Mouse (Mus musculus) neural tube, embryonic 11.5 days (tissue): ENCODE data around the gene Olfr433. TPM values are rescaled to one million over a fixed set of nuclear protein-coding genes. Genes with fewer than 3 reads are reported as not detected.
"Not testable (repeated sequence)": the region's sequence is repeated elsewhere in the genome, so short reads cannot be mapped to it uniquely, and the experiment has no call there.

Experiments used
- ATAC-seq: fragments of 200-750 bp; cut with Nextera tagmentation; 2 replicates; pipeline ENCODE4 v1.8.0; 2017; ENCODE audit warnings: moderate number of reproducible peaks, mild to moderate bottlenecking, moderate TSS enrichment, moderate library complexity; ENCODE audit not compliant: insufficient read depth, low FRiP score, low TSS enrichment
- DNase-seq: peaks from one replicate; pipeline ENCODE4 v3.0.0-alpha.2; 2015; ENCODE audit warnings: low spot score
- H3K27ac ChIP-seq: fragments of 300-500 bp; sonication (generic); 2 replicates; pipeline ENCODE4 v1.5.1; 2014; ENCODE audit warnings: low read depth, mild to moderate bottlenecking, low read length
- H3K27me3 ChIP-seq: fragments of 300-500 bp; sonication (generic); 2 replicates; pipeline ENCODE4 v1.6.1; 2014; ENCODE audit warnings: mild to moderate bottlenecking, low read length, mixed read lengths; ENCODE audit not compliant: control insufficient read depth, insufficient read depth
- H3K36me3 ChIP-seq: fragments of 300-500 bp; sonication (generic); 2 replicates; pipeline ENCODE4 v1.6.1; 2014; ENCODE audit warnings: mild to moderate bottlenecking, low read length, moderate library complexity, mixed read lengths; ENCODE audit not compliant: control insufficient read depth, insufficient read depth
- H3K4me1 ChIP-seq: fragments of 300-500 bp; sonication (generic); 2 replicates; pipeline ENCODE4 v1.6.1; 2014; ENCODE audit warnings: low read length, mixed read lengths; ENCODE audit not compliant: control insufficient read depth, insufficient read depth
- H3K4me2 ChIP-seq: fragments of 300-500 bp; sonication (generic); 2 replicates; pipeline ENCODE4 v1.6.1; 2014; ENCODE audit warnings: low read depth, mild to moderate bottlenecking, moderate library complexity
- H3K4me3 ChIP-seq: fragments of 300-500 bp; sonication (generic); 2 replicates; pipeline ENCODE4 v1.5.1; 2014; ENCODE audit warnings: low read depth, low read length
- H3K9ac ChIP-seq: fragments of 300-500 bp; sonication (generic); 2 replicates; pipeline ENCODE4 v1.6.1; 2014; ENCODE audit warnings: mild to moderate bottlenecking, low read length
- H3K9me3 ChIP-seq: fragments of 300-500 bp; sonication (generic); 2 replicates; pipeline ENCODE4 v1.6.1; 2016; ENCODE audit warnings: low read length; ENCODE audit not compliant: control insufficient read depth
- WGBS: fragments of 180-500 bp; shearing (Covaris S2); extraction: QIAGEN DNeasy Blood & Tissue Kit; methylation state at CpG from one replicate; pipeline ENCODE4 v1.1.7; 2014; 5-methylcytosine and 5-hydroxymethylcytosine counted together
- polyA plus RNA-seq: library from polyadenylated mRNA; unstranded; fragments of >200 nt; fragmentation: Nextera tagmentation; extraction: Ambion mirVana; gene quantifications from 2 replicates; pipeline ENCODE4 v1.2.1, GENCODE M21; 2014

Gene Olfr433
- polyA plus RNA-seq, 1 experiment from 2014 or later = not detected

DNA sequence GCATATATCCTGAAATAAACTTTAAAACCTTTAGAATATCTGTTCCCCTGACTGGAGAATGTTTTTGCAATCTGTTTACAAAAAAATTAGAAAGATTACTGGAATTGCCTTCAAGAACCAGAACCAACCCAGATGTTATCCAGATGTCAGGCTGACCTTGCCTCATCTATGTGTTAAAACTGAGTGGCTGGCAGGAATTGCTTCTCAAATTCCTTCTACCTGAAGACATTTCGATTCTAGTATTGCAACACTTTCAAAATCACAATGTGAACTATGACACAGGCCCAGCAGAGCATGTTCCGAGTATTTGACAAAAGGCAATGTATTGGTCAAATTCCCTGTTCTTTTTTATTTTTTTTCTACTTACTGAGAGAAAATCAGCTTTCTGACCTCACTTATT lies 3.9 kb downstream of the Olfr433 start:
- WGBS = 78% methylated on average over 2 of the region's 2 CpGs

GRCm38 (mm10) chr1:174048227-174048626 lies 7.7 kb downstream of the Olfr433 start:
- not testable (repeated sequence) for ATAC-seq, H3K4me3 ChIP-seq, H3K36me3 ChIP-seq, DNase-seq, H3K4me1 ChIP-seq, H3K27ac ChIP-seq, H3K27me3 ChIP-seq, H3K9ac ChIP-seq, H3K9me3 ChIP-seq, H3K4me2 ChIP-seq
- WGBS = 86% methylated on average over 6 of the region's 6 CpGs

More for the DNA sequence above, 3.9 kb downstream of the Olfr433 start:
- ATAC-seq (no peak), DNase-seq (no peak)
- Histone ChIP-seq H3K27ac (no peak overlapping the region), H3K9me3 (no peaks in the 10 kb centered on the region), H3K4me1 (no peaks in the 10 kb centered on the region), H3K4me3 (no peak overlapping the region), H3K4me2 (no peak overlapping the region), H3K36me3 (no peaks in the 10 kb centered on the region), H3K9ac (no peak overlapping the region), H3K27me3 (no peaks in the 10 kb centered on the region)

DNA sequence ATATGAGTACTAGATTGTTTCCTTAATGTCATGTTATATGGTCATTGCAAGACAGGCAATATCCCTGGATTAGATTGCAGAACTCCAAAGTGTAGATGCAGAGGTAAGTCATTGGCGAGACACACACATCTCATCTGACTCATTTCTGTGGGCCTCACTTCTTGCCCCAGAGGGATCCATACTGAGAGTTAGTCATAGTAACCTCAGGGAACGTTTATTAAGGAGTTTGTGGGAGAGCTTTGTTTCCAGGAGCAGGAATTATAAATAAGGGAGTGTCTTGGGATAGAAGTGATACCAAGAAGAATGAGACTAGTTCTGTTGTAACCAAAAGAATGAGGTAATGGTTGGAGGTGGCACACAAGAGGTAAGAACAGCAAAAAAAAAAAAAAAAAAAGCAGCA lies 8.4 kb downstream of the Olfr433 start, which contains the start of gene Olfr432:
TSS of gene Olfr432 (plus strand) at position 313 of the 400 bp plus-strand sequence.
- H3K27ac ChIP-seq = no peak within 1 kb of the TSS
- no peaks in the 10 kb centered on the region for H3K36me3 ChIP-seq
- H3K9ac ChIP-seq = no peak within 1 kb of the TSS
- H3K4me3 ChIP-seq = no peak within 1 kb of the TSS
- no peak within 1 kb of the TSS for H3K4me2 ChIP-seq
- DNase-seq = no peak
- no peaks in the 10 kb centered on the region for H3K9me3 ChIP-seq
- 79% methylated on average over 2 of the region's 2 CpGs for WGBS
- no peak for ATAC-seq
- no peaks in the 10 kb centered on the region for H3K4me1 ChIP-seq
- H3K27me3 ChIP-seq = no peaks in the 10 kb centered on the region

- not testable (repeated sequence) for H3K4me1 ChIP-seq, H3K4me2 ChIP-seq, H3K9ac ChIP-seq, H3K27me3 ChIP-seq, H3K4me3 ChIP-seq, H3K27ac ChIP-seq, H3K36me3 ChIP-seq, H3K9me3 ChIP-seq, DNase-seq, ATAC-seq
- 65% methylated on average over 4 of the region's 4 CpGs for WGBS
These were observed 8.9 kb downstream of the Olfr433 start for GRCm38 (mm10) chr1:174049357-174049756.

DNA sequence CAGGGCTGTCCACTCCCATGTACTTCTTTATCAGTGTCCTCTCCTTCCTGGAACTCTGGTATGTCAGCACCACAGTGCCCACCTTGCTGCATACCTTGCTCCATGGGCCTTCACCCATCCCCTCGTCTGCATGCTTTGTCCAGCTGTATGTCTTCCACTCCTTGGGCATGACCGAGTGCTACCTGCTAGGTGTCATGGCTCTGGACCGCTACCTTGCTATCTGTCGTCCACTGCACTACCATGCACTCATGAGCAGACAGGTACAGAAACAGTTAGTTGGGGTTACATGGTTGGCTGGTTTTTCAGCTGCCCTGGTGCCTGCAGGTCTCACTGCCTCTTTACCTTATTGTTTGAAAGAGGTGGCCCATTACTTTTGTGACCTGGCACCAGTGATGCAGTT lies 10.0 kb downstream of the Olfr433 start:
- DNase-seq (no peak), ATAC-seq (no peak)
- Histone ChIP-seq H3K4me3 (no peak overlapping the region), H3K9ac (no peak overlapping the region), H3K9me3 (no peaks in the 10 kb centered on the region), H3K27ac (no peak overlapping the region), H3K27me3 (no peaks in the 10 kb centered on the region), H3K36me3 (no peaks in the 10 kb centered on the region), H3K4me1 (no peaks in the 10 kb centered on the region), H3K4me2 (no peak overlapping the region)
- WGBS = 94% methylated on average over 4 of the region's 4 CpGs

DNA sequence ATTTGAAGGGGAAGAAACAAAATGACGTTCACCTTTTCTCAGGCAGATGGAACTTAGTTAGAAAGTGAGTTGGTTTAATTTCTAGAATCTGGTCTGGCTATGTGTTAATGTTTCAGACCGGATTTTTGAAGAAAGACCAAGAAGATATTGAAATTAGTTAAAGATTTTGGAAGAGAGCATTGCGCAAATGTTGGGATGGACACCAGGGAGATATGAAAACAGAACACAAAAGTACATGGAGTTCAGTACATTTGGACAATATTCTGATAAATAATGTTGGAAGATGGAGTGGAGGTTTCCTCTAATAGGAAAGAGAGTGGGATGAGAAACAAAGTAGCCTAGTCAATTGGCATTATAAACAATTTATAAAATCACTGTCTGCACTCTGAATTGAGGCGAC lies 11.0 kb downstream of the Olfr433 start:
- H3K9me3 ChIP-seq = no peaks in the 10 kb centered on the region
- H3K27ac ChIP-seq = no peak overlapping the region
- no peaks in the 10 kb centered on the region for H3K4me1 ChIP-seq
- DNase-seq (no peak), ATAC-seq (no peak)
- no peak overlapping the region for H3K9ac ChIP-seq
- H3K36me3 ChIP-seq = no peaks in the 10 kb centered on the region
- no peak overlapping the region for H3K4me2 ChIP-seq
- 88% methylated on average over 4 of the region's 4 CpGs for WGBS
- H3K27me3 ChIP-seq = no peaks in the 10 kb centered on the region
- H3K4me3 ChIP-seq = no peak overlapping the region

- Histone ChIP-seq H3K4me3 (no peak overlapping the region), H3K4me2 (no peak overlapping the region), H3K9me3 (no peaks in the 10 kb centered on the region), H3K27me3 (no peaks in the 10 kb centered on the region), H3K27ac (no peak overlapping the region), H3K4me1 (no peaks in the 10 kb centered on the region), H3K36me3 (no peaks in the 10 kb centered on the region), H3K9ac (no peak overlapping the region)
- WGBS = 88% methylated on average over 5 of the region's 5 CpGs
- ATAC-seq (no peak), DNase-seq (no peak)
These were observed 11.5 kb downstream of the Olfr433 start for GRCm38 (mm10) chr1:174051931-174052536.

DNA sequence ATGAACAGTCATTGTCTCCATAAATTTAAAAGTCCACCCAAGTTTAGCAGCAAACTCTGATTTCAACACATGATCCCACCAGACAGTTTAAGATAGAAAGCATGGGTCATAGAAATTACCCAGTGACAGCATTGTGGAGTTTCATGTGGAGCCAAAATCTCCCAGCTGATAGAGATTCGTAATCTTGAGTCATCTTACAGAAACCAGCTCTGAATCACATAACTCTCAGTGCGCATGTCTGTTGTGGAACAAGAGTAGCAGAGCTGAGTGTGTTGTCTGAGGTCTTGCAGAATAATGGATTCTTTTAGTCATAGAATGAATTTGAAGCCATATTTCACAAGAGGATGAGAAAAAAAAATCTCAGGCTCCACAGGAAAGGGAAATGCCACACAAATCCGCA lies 12.5 kb downstream of the Olfr433 start:
- DNase-seq (no peak), ATAC-seq (no peak)
- Histone ChIP-seq H3K9ac (no peak overlapping the region), H3K4me1 (no peaks in the 10 kb centered on the region), H3K4me3 (no peak overlapping the region), H3K36me3 (no peaks in the 10 kb centered on the region), H3K4me2 (no peak overlapping the region), H3K9me3 (no peaks in the 10 kb centered on the region), H3K27ac (no peak overlapping the region), H3K27me3 (no peaks in the 10 kb centered on the region)
- 87% methylated on average over 3 of the region's 3 CpGs for WGBS

DNA sequence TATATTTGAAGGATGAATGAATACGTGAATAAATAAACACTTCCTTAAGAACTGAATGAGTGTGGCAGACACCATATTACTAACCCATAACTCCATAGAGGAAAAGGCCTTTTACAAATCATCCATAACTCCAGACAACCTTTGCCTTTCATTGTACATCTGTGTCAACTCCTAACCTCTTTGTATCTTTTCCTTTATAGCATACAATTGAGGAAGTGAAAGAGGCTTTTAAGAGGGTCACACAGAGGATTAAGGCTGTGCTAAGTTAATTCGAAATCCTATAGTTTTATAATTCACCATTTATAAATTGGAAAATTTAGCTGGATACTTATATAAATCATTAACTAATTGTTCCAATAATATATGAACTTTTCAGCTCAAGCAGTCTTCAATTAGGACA lies 14.7 kb downstream of the Olfr433 start:
- Histone ChIP-seq H3K27ac (no peak overlapping the region), H3K36me3 (no peaks in the 10 kb centered on the region), H3K9me3 (no peaks in the 10 kb centered on the region), H3K4me3 (no peak overlapping the region), H3K4me1 (no peaks in the 10 kb centered on the region), H3K9ac (no peak overlapping the region), H3K4me2 (no peak overlapping the region), H3K27me3 (no peaks in the 10 kb centered on the region)
- 82% methylated on average over 2 of the region's 2 CpGs for WGBS
- ATAC-seq (no peak), DNase-seq (no peak)
